Mouse (Mus musculus) ovary, adult 18-20 months (tissue): ENCODE results near the gene Mrpl10.

Experiments
- DNase-seq: peaks from one replicate; pipeline ENCODE4 v3.0.0; 2022; ENCODE audit warnings: low spot score, mixed read lengths

The Mrpl10 gene

GRCm38 (mm10) chr11:97041022-97041899, at the start of gene Mrpl10, which contains the start of gene Lrrc46:
Mrpl10 (plus strand) TSS chr11:97041560.
Lrrc46 (minus strand) TSS chr11:97041407.
- DNase-seq = peak; percentile 79

- no peak for DNase-seq
Measured at GRCm38 (mm10) chr11:96992722-96993311, 48.5 kb upstream of the Mrpl10 start.

GRCm38 (mm10) chr11:96995031-96995430, 46.3 kb upstream of the Mrpl10 start:
- DNase-seq = no peak

GRCm38 (mm10) chr11:96995836-96996772, 45.3 kb upstream of the Mrpl10 start:
- DNase-seq = no peak

- DNase-seq = no peak
Measured at GRCm38 (mm10) chr11:96996773-96997379, 44.5 kb upstream of the Mrpl10 start.

GRCm38 (mm10) chr11:96997380-96997956, 43.9 kb upstream of the Mrpl10 start:
- peak; percentile 22 for DNase-seq

GRCm38 (mm10) chr11:97003170-97003569, 38.2 kb upstream of the Mrpl10 start:
- no peak for DNase-seq

GRCm38 (mm10) chr11:97007093-97007794, 34.1 kb upstream of the Mrpl10 start:
- no peak for DNase-seq

GRCm38 (mm10) chr11:97009198-97009790, 32.1 kb upstream of the Mrpl10 start:
- no peak for DNase-seq

GRCm38 (mm10) chr11:97013121-97013670, 28.2 kb upstream of the Mrpl10 start, which contains the start of gene Sp6:
Sp6 (plus strand) TSS chr11:97013394.
- DNase-seq = no peak

- DNase-seq = no peak
Measured at GRCm38 (mm10) chr11:97017696-97018582, 23.4 kb upstream of the Mrpl10 start.

- DNase-seq = no peak
Measured at GRCm38 (mm10) chr11:97018583-97019344, 22.6 kb upstream of the Mrpl10 start.

- DNase-seq = no peak
Measured at GRCm38 (mm10) chr11:97019345-97019708, 22.0 kb upstream of the Mrpl10 start.

GRCm38 (mm10) chr11:97021121-97021765, 20.1 kb upstream of the Mrpl10 start:
- no peak for DNase-seq

- peak; percentile 35 for DNase-seq
Measured at GRCm38 (mm10) chr11:97021873-97022484, 19.4 kb upstream of the Mrpl10 start.

- no peak for DNase-seq
Measured at GRCm38 (mm10) chr11:97024977-97025376, 16.4 kb upstream of the Mrpl10 start.

- DNase-seq = peak; percentile 70
Measured at GRCm38 (mm10) chr11:97025721-97026344, 15.5 kb upstream of the Mrpl10 start.
